Mouse (Mus musculus) forebrain, embryonic 13.5 days (tissue): ENCODE results near the gene Mdh1. TPM values are rescaled to one million over a fixed set of nuclear protein-coding genes. Genes with fewer than 3 reads are reported as not detected.
"Not testable (repeated sequence)": the region's sequence is repeated elsewhere in the genome, so short reads cannot be mapped to it uniquely, and the experiment has no call there.

Source experiments
- ATAC-seq: fragments of 200-750 bp; cut with Nextera tagmentation; 2 replicates; pipeline ENCODE4 v1.8.0; 2017
- H3K27ac ChIP-seq: fragments of 300-500 bp; sonication (generic); 2 replicates; pipeline ENCODE4 v1.5.1; 2015; ENCODE audit warnings: inconsistent platforms, mild to moderate bottlenecking, moderate library complexity
- H3K27me3 ChIP-seq: fragments of 300-500 bp; sonication (generic); 2 replicates; pipeline ENCODE4 v1.6.1; 2015; ENCODE audit warnings: mild to moderate bottlenecking, inconsistent platforms
- H3K36me3 ChIP-seq: fragments of 300-500 bp; sonication (generic); 2 replicates; pipeline ENCODE4 v1.6.1; 2015; ENCODE audit warnings: mild to moderate bottlenecking, inconsistent platforms; ENCODE audit not compliant: poor library complexity, severe bottlenecking
- H3K4me1 ChIP-seq: fragments of 300-500 bp; sonication (generic); 2 replicates; pipeline ENCODE4 v1.6.1; 2015; ENCODE audit warnings: inconsistent platforms
- H3K4me2 ChIP-seq: fragments of 300-500 bp; sonication (generic); 2 replicates; pipeline ENCODE4 v1.6.1; 2015; ENCODE audit warnings: inconsistent platforms, mild to moderate bottlenecking, moderate library complexity
- H3K4me3 ChIP-seq: fragments of 300-500 bp; sonication (generic); 2 replicates; pipeline ENCODE4 v1.5.1; 2015; ENCODE audit warnings: mild to moderate bottlenecking, inconsistent platforms
- H3K9ac ChIP-seq: fragments of 300-500 bp; sonication (generic); 2 replicates; pipeline ENCODE4 v1.6.1; 2015; ENCODE audit warnings: mild to moderate bottlenecking, inconsistent platforms
- H3K9me3 ChIP-seq: fragments of 300-500 bp; sonication (generic); replicated peaks from 2 replicates; pipeline ENCODE4 v1.6.1; 2016; ENCODE audit warnings: inconsistent platforms
- WGBS: fragments of 180-500 bp; shearing (Covaris S2); methylation state at CpG from one replicate; pipeline ENCODE4 v1.1.7; 2015; 5-methylcytosine and 5-hydroxymethylcytosine counted together
- microRNA-seq: library from miRNA; unstranded; fragments of <30 nt; microRNA quantifications from one replicate; pipeline ENCODE4, GENCODE M21; 2016
- polyA plus RNA-seq: library from polyadenylated mRNA; unstranded; fragments of >200 nt; fragmentation: Nextera tagmentation; extraction: Ambion mirVana; gene quantifications from 2 replicates; pipeline ENCODE4 v1.2.1, GENCODE M21; 2015

Gene Mdh1
- polyA plus RNA-seq, 1 experiment from 2014 or later = 454 TPM

GRCm38 (mm10) chr11:21540622-21541021 lies 31.5 kb downstream of the Mdh1 start:
- H3K9ac ChIP-seq = no peak overlapping the region
- H3K4me2 ChIP-seq = no peak overlapping the region
- ATAC-seq = no peak
- H3K4me1 ChIP-seq = no peaks in the 10 kb centered on the region
- H3K36me3 ChIP-seq = no peaks in the 10 kb centered on the region
- 95% methylated on average over 2 of the region's 2 CpGs for WGBS
- no peaks in the 10 kb centered on the region for H3K27me3 ChIP-seq
- no peak overlapping the region for H3K4me3 ChIP-seq
- no peak overlapping the region for H3K27ac ChIP-seq
- H3K9me3 ChIP-seq = no peaks in the 10 kb centered on the region

DNA sequence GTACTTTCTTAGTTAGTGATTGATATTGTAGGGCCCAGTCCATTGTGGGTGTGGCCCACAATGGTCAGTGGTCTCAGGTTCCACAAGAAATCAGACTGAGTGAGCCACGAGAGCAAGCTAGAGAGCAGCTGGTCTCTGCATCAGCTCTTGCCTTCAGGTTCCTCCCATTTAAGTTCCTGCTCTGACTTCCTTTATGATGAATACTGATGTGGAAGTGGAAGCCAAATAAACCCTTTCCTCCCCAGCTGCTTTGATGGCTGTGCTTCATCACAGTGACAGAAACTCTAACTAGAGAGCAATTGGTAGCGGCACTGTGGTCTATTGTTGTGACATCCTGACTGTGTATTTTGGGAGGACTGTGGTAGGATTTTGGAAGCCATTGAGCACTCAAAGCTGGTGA lies 32.1 kb downstream of the Mdh1 start:
- no peak overlapping the region for H3K9ac ChIP-seq
- no peak for ATAC-seq
- 83% methylated on average over 2 of the region's 2 CpGs for WGBS
- H3K36me3 ChIP-seq = no peaks in the 10 kb centered on the region
- H3K27me3 ChIP-seq = no peaks in the 10 kb centered on the region
- H3K4me3 ChIP-seq = no peak overlapping the region
- no peak overlapping the region for H3K27ac ChIP-seq
- H3K4me1 ChIP-seq = no peaks in the 10 kb centered on the region
- no peaks in the 10 kb centered on the region for H3K9me3 ChIP-seq
- H3K4me2 ChIP-seq = no peak overlapping the region

DNA sequence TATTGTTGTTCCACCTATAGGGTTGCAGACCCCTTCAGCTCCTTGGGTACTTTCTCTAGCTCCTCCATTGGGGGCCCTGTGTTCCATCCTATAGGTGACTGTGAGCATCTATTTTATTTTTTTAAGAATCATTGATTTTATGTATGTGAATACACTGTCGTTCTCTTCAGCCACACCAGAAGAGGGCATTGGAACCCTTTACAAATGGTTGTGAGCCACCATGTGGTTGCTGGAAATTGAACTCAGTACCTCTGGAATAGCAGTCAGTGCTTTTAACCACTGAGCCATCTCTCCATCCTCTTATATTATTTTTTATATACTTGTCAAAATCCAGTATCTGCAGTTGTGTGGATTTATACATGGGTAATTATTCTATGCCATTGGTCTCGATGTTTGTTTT lies 41.3 kb downstream of the Mdh1 start:
- H3K4me2 ChIP-seq, H3K27ac ChIP-seq, ATAC-seq, H3K36me3 ChIP-seq, H3K9me3 ChIP-seq, H3K4me1 ChIP-seq, H3K9ac ChIP-seq, H3K27me3 ChIP-seq, H3K4me3 ChIP-seq: not testable (repeated sequence)
- 80% methylated on average over 2 of the region's 2 CpGs for WGBS

DNA sequence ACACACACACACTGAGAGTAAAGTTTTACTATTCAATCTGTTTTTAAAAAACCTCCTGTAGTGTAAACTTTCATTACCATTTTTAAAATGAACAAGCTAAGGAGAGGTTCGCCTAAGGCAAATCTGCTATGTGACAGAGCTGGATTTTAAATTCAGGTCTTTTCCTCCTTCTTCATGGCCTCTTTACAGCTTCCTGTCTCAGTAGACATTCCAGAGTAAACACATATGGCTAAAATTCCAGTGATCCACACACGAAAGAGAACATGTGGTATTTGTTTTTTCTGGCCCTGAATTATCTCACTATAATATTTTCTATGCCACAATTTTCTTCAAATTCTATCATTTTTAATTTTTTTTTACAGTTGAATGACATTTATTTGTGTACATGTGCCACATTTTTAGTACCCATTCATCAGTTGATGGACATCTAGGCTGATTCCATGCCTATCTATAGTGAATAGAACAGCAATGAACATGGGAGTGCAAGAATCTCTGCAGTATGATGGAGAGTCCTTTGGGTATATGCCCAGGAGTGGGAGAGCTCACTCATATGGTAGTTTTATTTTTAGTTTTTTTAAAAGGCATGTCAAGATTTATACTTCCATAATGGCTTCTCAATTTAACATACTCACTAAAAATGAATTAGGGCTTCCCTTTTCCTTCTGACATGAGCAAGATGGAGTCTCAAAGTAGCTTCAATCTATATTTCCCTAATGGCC lies 43.3 kb downstream of the Mdh1 start:
- Histone ChIP-seq H3K4me3 (no peak overlapping the region), H3K4me2 (no peak overlapping the region), H3K4me1 (no peaks in the 10 kb centered on the region), H3K9ac (no peak overlapping the region), H3K27ac (no peak overlapping the region), H3K27me3 (no peaks in the 10 kb centered on the region), H3K9me3 (no peaks in the 10 kb centered on the region), H3K36me3 (no peaks in the 10 kb centered on the region)
- WGBS = 75% methylated on average over 2 of the region's 2 CpGs
- no peak; the same call in 1 of the 2 replicates for ATAC-seq

- WGBS = 91% methylated on average over 9 of the region's 9 CpGs
- Histone ChIP-seq H3K9me3 (no peaks in the 10 kb centered on the region), H3K4me1 (no peaks in the 10 kb centered on the region), H3K27ac (no peak overlapping the region), H3K4me2 (no peak overlapping the region), H3K27me3 (no peaks in the 10 kb centered on the region), H3K9ac (no peak overlapping the region), H3K36me3 (no peaks in the 10 kb centered on the region), H3K4me3 (no peak overlapping the region)
- ATAC-seq = no peak
Measured at GRCm38 (mm10) chr11:21517726-21518125, 54.4 kb downstream of the Mdh1 start.

DNA sequence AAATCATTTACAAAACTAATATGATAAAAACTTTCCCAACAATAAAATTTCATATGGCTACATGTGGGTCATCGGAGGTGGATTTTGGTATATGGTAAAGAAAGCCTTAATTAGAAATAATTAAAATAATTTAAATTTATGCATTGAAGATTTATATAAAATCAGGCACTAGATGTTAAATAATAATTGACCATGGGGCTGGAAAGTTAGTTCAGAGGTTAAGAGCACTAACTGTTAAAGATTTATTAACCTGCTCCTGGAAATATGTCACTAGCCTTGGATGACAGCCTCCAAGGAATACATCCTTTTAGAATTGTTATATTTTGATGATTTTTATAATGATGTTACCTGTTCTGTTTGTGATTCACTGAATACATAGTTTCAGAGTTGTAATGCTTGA lies 55.8 kb downstream of the Mdh1 start:
- 87% methylated on average over 1 of the region's 1 CpGs for WGBS
- ATAC-seq = not testable (repeated sequence)

GRCm38 (mm10) chr11:21510577-21510976 lies 61.6 kb downstream of the Mdh1 start:
- not testable (repeated sequence) for H3K36me3 ChIP-seq, H3K27ac ChIP-seq, H3K9me3 ChIP-seq, H3K9ac ChIP-seq, H3K27me3 ChIP-seq, H3K4me1 ChIP-seq, H3K4me3 ChIP-seq, H3K4me2 ChIP-seq, ATAC-seq
- 95% methylated on average over 1 of the region's 1 CpGs for WGBS

More for the DNA sequence above, 55.8 kb downstream of the Mdh1 start:
- not testable (repeated sequence) for H3K4me2 ChIP-seq, H3K36me3 ChIP-seq, H3K4me3 ChIP-seq, H3K9ac ChIP-seq, H3K27ac ChIP-seq, H3K9me3 ChIP-seq, H3K27me3 ChIP-seq, H3K4me1 ChIP-seq

GRCm38 (mm10) chr11:21508713-21509112 lies 63.5 kb downstream of the Mdh1 start:
- not testable (repeated sequence) for ATAC-seq, H3K9ac ChIP-seq, H3K27ac ChIP-seq, H3K9me3 ChIP-seq, H3K4me2 ChIP-seq, H3K4me1 ChIP-seq, H3K36me3 ChIP-seq, H3K27me3 ChIP-seq, H3K4me3 ChIP-seq
- 91% methylated on average over 1 of the region's 1 CpGs for WGBS

DNA sequence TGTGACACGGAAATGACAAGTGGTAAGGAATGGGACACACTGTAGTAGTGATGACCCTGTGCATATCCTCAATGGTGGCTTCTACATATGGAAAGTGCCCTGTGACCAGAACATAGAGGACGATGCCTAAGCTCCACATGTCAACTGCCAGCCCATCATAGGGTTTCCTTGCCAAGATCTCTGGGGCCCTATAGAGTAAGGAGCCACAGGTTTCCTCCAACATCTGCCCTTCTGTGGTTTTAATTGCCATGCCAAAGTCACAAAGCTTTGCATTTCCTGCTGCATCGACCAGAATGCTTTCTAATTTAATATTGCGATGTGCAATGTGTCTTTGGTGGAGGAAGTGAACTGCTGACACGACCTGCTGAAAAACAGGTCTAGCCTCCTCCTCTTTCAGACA lies 65.1 kb downstream of the Mdh1 start:
- not testable (repeated sequence) for H3K36me3 ChIP-seq, H3K4me2 ChIP-seq, H3K27ac ChIP-seq, H3K9me3 ChIP-seq, H3K4me1 ChIP-seq, H3K4me3 ChIP-seq, H3K9ac ChIP-seq, H3K27me3 ChIP-seq, ATAC-seq
- WGBS = 89% methylated on average over 5 of the region's 5 CpGs

Small RNAs within 50 kb of the gene (microRNA-seq; reads per million reads assigned to microRNA genes)
- gene Gm22990 = not detected

Other genes starting within 250 kb of the Mdh1 start
- gene Ugp2, start 201.2 kb downstream of the Mdh1 start, polyA plus RNA-seq = 48.8 and 52.6 TPM in 2 replicates
- 10.9 and 13.8 TPM in 2 replicates for gene Wdpcp, start 132 bp downstream of the Mdh1 start, polyA plus RNA-seq